Mouse (Mus musculus) intestine, embryonic 15.5 days (tissue): ENCODE results near the gene Cyp2t4. TPM values are rescaled to one million over a fixed set of nuclear protein-coding genes. Genes with fewer than 3 reads are reported as not detected.

Experiments
- ATAC-seq: fragments of 200-750 bp; cut with Nextera tagmentation; 2 replicates; pipeline ENCODE4 v1.8.0; 2017; ENCODE audit warnings: moderate TSS enrichment, moderate library complexity
- H3K27ac ChIP-seq: fragments of 300-500 bp; sonication (generic); 2 replicates; pipeline ENCODE4 v1.5.1; 2015; ENCODE audit warnings: mild to moderate bottlenecking, inconsistent platforms
- H3K27me3 ChIP-seq: fragments of 300-500 bp; sonication (generic); replicated peaks from 2 replicates; pipeline ENCODE4 v1.6.1; 2015; ENCODE audit warnings: inconsistent platforms
- H3K36me3 ChIP-seq: fragments of 300-500 bp; sonication (generic); 2 replicates; pipeline ENCODE4 v1.6.1; 2015; ENCODE audit warnings: inconsistent platforms
- H3K4me1 ChIP-seq: fragments of 300-500 bp; sonication (generic); replicated peaks from 2 replicates; pipeline ENCODE4 v1.6.1; 2015; ENCODE audit warnings: inconsistent platforms
- H3K4me2 ChIP-seq: fragments of 300-500 bp; sonication (generic); replicated peaks from 2 replicates; pipeline ENCODE4 v1.6.1; 2015; ENCODE audit warnings: mild to moderate bottlenecking, inconsistent platforms
- H3K4me3 ChIP-seq: fragments of 300-500 bp; sonication (generic); replicated peaks from 2 replicates; pipeline ENCODE4 v1.5.1; 2015; ENCODE audit warnings: inconsistent platforms
- H3K9ac ChIP-seq: fragments of 300-500 bp; sonication (generic); 2 replicates; pipeline ENCODE4 v1.6.1; 2015; ENCODE audit warnings: inconsistent platforms
- H3K9me3 ChIP-seq: fragments of 300-500 bp; sonication (generic); 2 replicates; pipeline ENCODE4 v1.6.1; 2016; ENCODE audit warnings: inconsistent platforms
- WGBS: fragments of 180-500 bp; shearing (Covaris S2); methylation state at CpG from one replicate; pipeline ENCODE4 v1.1.7; 2015; 5-methylcytosine and 5-hydroxymethylcytosine counted together
- polyA plus RNA-seq: library from polyadenylated mRNA; unstranded; fragments of >200 nt; fragmentation: Nextera tagmentation; extraction: Ambion mirVana; gene quantifications from 2 replicates; pipeline ENCODE4 v1.2.1, GENCODE M21; 2015

Gene Cyp2t4
- polyA plus RNA-seq, 1 experiment from 2014 or later = 0.09 TPM

- Histone ChIP-seq H3K9me3 (no peaks in the 10 kb centered on the region), H3K27ac (no peak overlapping the region), H3K27me3 (no peaks in the 10 kb centered on the region), H3K36me3 (peaks cover 9% of the 10 kb centered on the region; the same call in 1 of the 2 replicates), H3K4me1 (peaks cover 6% of the 10 kb centered on the region; the same call in 1 of the 2 replicates), H3K9ac (no peak overlapping the region), H3K4me3 (no peak overlapping the region), H3K4me2 (no peak overlapping the region)
- ATAC-seq = no peak
- WGBS = 96% methylated on average over 7 of the region's 7 CpGs
Observed at GRCm38 (mm10) chr7:27174896-27175295, 21.4 kb downstream of the Cyp2t4 start.

DNA sequence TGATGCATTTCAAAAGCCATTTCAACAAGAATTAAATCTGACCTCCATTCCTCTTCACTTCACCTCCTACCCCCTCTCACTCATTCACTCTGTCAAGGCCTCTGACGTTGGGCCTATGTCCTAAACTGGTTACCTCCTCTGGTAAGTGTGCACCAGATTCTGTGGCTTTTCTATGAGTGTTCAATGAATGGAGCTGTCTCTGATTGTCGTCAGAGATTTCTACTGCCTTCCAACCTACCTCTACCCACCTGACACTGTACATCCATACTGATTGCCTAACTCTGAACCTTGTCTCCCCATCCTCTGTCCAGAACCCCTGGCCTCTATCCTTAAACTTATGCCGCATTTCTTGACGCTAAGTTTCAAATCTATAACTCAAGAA lies 24.4 kb downstream of the Cyp2t4 start:
- 14% methylated on average over 4 of the region's 4 CpGs for WGBS
- H3K9ac ChIP-seq = peak overlapping the region; percentile 62
- H3K9me3 ChIP-seq = no peaks in the 10 kb centered on the region
- peak overlapping the region; percentile 94 for H3K27ac ChIP-seq
- peak; percentile 9 for ATAC-seq
- H3K4me1 ChIP-seq = peaks cover 13% of the 10 kb centered on the region; the same call in 1 of the 2 replicates
- H3K36me3 ChIP-seq = peaks cover 3% of the 10 kb centered on the region; the same call in 1 of the 2 replicates
- peak overlapping the region; percentile 53 for H3K4me2 ChIP-seq
- peak overlapping the region; percentile 74 for H3K4me3 ChIP-seq
- H3K27me3 ChIP-seq = no peaks in the 10 kb centered on the region

GRCm38 (mm10) chr7:27178324-27179216 lies 25.1 kb downstream of the Cyp2t4 start, which contains the start of gene Rab4b:
TSS of gene Rab4b (minus strand) at chr7:27178896.
- peak; percentile 98 for ATAC-seq

GRCm38 (mm10) chr7:27179217-27179918 lies 25.9 kb downstream of the Cyp2t4 start:
- H3K9me3 ChIP-seq = no peaks in the 10 kb centered on the region
- 42% methylated on average over 16 of the region's 16 CpGs for WGBS
- ATAC-seq = no peak
- H3K36me3 ChIP-seq = no peaks in the 10 kb centered on the region
- no peaks in the 10 kb centered on the region for H3K27me3 ChIP-seq
- peak overlapping the region; percentile 36; the same call in 1 of the 2 replicates for H3K9ac ChIP-seq
- H3K4me3 ChIP-seq = peak overlapping the region; percentile 74
- peaks cover 13% of the 10 kb centered on the region; the same call in 1 of the 2 replicates for H3K4me1 ChIP-seq
- peak overlapping the region; percentile 65 for H3K27ac ChIP-seq
- H3K4me2 ChIP-seq = peak overlapping the region; percentile 62

More at GRCm38 (mm10) chr7:27178324-27179216, 25.1 kb downstream of the Cyp2t4 start, which contains the start of gene Rab4b:
- Histone ChIP-seq H3K4me2 (peak within 1 kb of the TSS; percentile 62), H3K9me3 (no peaks in the 10 kb centered on the region), H3K27ac (peak within 1 kb of the TSS; percentile 94), H3K27me3 (no peaks in the 10 kb centered on the region), H3K36me3 (no peaks in the 10 kb centered on the region), H3K9ac (peak within 1 kb of the TSS; percentile 62), H3K4me1 (peaks cover 13% of the 10 kb centered on the region; the same call in 1 of the 2 replicates), H3K4me3 (peak within 1 kb of the TSS; percentile 74)
- under 1% methylated on average over 53 of the region's 53 CpGs for WGBS

DNA sequence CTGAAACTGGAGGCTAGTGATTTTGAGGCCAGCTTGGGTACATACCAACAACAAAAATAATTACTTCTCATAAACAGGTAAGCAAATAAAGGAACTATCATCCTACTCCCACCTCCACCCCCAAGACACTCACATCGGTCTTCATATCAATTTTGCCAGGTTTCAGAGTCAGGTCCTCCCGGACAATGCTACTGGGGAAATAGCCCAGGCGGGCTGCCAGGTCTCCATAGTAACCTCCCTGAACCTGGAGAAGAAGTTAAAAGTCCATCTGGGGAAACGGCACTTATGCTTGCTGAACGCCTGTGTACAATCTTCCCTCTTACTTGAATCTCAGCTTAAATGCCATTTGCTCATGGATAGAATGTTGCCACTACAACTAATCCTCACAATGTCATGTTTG lies 26.5 kb downstream of the Cyp2t4 start:
- H3K9ac ChIP-seq = no peak overlapping the region; the same call in 1 of the 2 replicates
- ATAC-seq = no peak
- peaks cover 4% of the 10 kb centered on the region for H3K36me3 ChIP-seq
- H3K27ac ChIP-seq = no peak overlapping the region; the same call in 1 of the 2 replicates
- no peaks in the 10 kb centered on the region for H3K9me3 ChIP-seq
- no peak overlapping the region for H3K4me3 ChIP-seq
- 40% methylated on average over 5 of the region's 5 CpGs for WGBS
- H3K27me3 ChIP-seq = no peaks in the 10 kb centered on the region
- H3K4me2 ChIP-seq = no peak overlapping the region; the same call in 1 of the 2 replicates
- H3K4me1 ChIP-seq = peaks cover 13% of the 10 kb centered on the region; the same call in 1 of the 2 replicates

DNA sequence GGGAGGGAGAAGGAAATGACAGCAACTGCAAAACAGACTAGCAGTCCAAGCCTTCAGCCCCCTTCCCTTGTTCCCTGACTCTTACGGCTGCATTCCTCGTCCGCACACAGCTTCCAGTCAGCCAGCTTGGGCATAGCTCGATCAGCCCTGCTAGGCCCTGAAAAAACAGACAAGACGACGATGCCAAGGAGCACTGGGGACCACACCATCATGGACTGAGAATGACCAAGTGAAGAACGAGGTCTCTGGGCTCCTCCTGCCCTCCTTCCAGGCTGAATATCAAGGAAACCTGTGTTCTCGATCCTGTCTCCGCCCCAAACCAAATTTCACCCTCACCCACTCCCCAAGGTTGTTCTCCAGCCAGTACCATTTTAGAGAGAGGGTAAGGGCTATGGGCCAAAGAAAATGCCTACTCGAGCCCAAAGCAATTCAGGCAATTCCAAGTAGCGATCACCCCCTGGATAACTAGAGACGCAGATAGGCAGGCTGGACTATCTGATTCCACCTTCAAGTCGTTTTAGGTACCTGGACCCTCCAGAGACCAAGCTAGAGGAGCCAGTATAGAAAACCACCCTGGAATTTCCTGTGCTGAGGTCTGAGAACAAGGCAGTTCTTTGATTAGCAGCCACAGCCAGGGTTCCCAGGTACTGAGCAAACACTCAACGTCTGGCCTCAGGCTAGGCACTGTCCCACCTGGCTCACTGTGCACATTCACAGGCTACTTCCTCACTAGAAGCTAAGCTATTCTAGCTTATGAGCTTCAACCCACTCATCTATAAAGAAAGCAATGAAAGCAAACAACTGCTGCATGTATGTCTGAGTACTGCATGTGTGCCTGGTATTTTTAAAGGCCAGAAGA lies 27.6 kb downstream of the Cyp2t4 start, which contains the start of the genes Gm21983 and Mia:
Gene Gm21983 (minus strand): TSS at position 250 of the 859 bp plus-strand sequence.
Gene Mia (minus strand): TSS at position 321 of the 859 bp plus-strand sequence.
- Histone ChIP-seq H3K4me2 (no peak within 1 kb of the TSS; the same call in 1 of the 2 replicates), H3K4me1 (peaks cover 13% of the 10 kb centered on the region; the same call in 1 of the 2 replicates), H3K4me3 (no peak within 1 kb of the TSS), H3K27ac (peak within 1 kb of the TSS; percentile 22), H3K27me3 (no peaks in the 10 kb centered on the region), H3K9ac (peak within 1 kb of the TSS; percentile 26), H3K36me3 (peaks cover 14% of the 10 kb centered on the region), H3K9me3 (no peaks in the 10 kb centered on the region)
- ATAC-seq = no peak
- WGBS = 68% methylated on average over 14 of the region's 14 CpGs

GRCm38 (mm10) chr7:27182498-27182897 lies 29.0 kb downstream of the Cyp2t4 start:
- no peak overlapping the region for H3K27ac ChIP-seq
- WGBS = 77% methylated on average over 1 of the region's 1 CpGs
- H3K36me3 ChIP-seq = peaks cover 28% of the 10 kb centered on the region
- ATAC-seq = no peak
- peaks cover 13% of the 10 kb centered on the region; the same call in 1 of the 2 replicates for H3K4me1 ChIP-seq
- no peaks in the 10 kb centered on the region for H3K27me3 ChIP-seq
- no peak overlapping the region for H3K9ac ChIP-seq
- H3K9me3 ChIP-seq = no peaks in the 10 kb centered on the region
- H3K4me3 ChIP-seq = no peak overlapping the region
- H3K4me2 ChIP-seq = no peak overlapping the region

DNA sequence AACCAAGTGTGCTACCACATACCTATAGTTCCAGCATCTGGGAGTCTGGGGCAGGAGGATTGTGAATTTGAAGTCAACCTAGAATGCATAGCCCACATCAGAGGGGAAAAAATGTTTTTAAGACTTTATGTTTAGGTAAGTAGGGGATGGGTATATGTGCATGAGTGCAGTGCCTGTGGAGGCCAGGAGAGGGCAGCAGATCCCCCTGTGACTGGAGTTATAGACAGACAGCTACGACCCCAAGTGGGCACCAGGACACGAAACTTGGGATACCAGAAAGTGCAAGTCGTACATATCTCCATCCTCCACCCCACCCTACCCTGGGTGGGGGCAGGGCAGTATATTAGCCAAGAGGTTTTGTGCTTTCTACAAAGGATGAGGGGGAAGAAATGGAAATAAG lies 31.4 kb downstream of the Cyp2t4 start:
- peaks cover 46% of the 10 kb centered on the region for H3K36me3 ChIP-seq
- no peak for ATAC-seq

GRCm38 (mm10) chr7:27185986-27186385 lies 32.5 kb downstream of the Cyp2t4 start:
- no peaks in the 10 kb centered on the region for H3K9me3 ChIP-seq
- peaks cover 56% of the 10 kb centered on the region for H3K36me3 ChIP-seq
- no peak overlapping the region for H3K27ac ChIP-seq
- WGBS = 93% methylated on average over 5 of the region's 5 CpGs
- no peak overlapping the region for H3K9ac ChIP-seq
- no peaks in the 10 kb centered on the region for H3K27me3 ChIP-seq
- no peak overlapping the region for H3K4me2 ChIP-seq
- no peak for ATAC-seq
- H3K4me3 ChIP-seq = no peak overlapping the region
- H3K4me1 ChIP-seq = no peaks in the 10 kb centered on the region

More for the DNA sequence above, 31.4 kb downstream of the Cyp2t4 start:
- H3K4me3 ChIP-seq = no peak overlapping the region
- no peaks in the 10 kb centered on the region for H3K9me3 ChIP-seq
- H3K4me1 ChIP-seq = 0 out of 2 replicates have a peak, but pooled peaks cover 6% of the 10 kb centered on the region
- H3K9ac ChIP-seq = no peak overlapping the region
- WGBS = 64% methylated on average over 3 of the region's 3 CpGs
- no peak overlapping the region for H3K4me2 ChIP-seq
- no peaks in the 10 kb centered on the region for H3K27me3 ChIP-seq
- H3K27ac ChIP-seq = no peak overlapping the region

- Histone ChIP-seq H3K36me3 (peaks cover 81% of the 10 kb centered on the region), H3K9ac (no peak overlapping the region), H3K4me3 (no peak overlapping the region), H3K4me1 (peaks cover 7% of the 10 kb centered on the region), H3K9me3 (no peaks in the 10 kb centered on the region), H3K27me3 (no peaks in the 10 kb centered on the region), H3K4me2 (no peak overlapping the region), H3K27ac (no peak overlapping the region)
- 96% methylated on average over 10 of the region's 10 CpGs for WGBS
- no peak for ATAC-seq
Observed at GRCm38 (mm10) chr7:27189271-27189931, 35.9 kb downstream of the Cyp2t4 start.

DNA sequence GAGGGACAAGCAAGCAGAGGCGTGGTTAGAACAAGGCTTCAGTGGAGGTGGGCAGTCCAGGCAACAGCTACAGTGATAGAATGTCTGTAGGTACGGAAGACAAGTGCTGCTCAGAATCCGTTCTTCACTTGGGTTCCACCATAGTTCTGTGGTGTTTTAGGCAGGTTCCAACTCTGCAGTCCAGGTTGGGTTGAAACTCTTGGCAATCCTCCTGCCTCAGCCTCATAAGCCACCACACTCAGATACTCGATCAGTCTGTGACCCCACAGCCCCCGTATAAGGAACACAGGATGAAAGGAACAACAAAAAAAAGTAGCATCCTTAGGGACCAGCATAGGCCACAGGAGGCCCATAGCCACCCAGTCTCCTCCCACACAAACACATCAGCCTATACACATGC lies 38.9 kb downstream of the Cyp2t4 start:
- peaks cover 13% of the 10 kb centered on the region for H3K4me1 ChIP-seq
- no peaks in the 10 kb centered on the region for H3K9me3 ChIP-seq
- H3K4me3 ChIP-seq = no peak overlapping the region
- 94% methylated on average over 5 of the region's 5 CpGs for WGBS
- no peak overlapping the region for H3K9ac ChIP-seq
- H3K27ac ChIP-seq = no peak overlapping the region
- no peaks in the 10 kb centered on the region for H3K27me3 ChIP-seq
- H3K4me2 ChIP-seq = no peak overlapping the region
- no peak for ATAC-seq
- peaks cover 54% of the 10 kb centered on the region for H3K36me3 ChIP-seq
